Mouse (Mus musculus) urinary bladder, postnatal 36 days (tissue): ENCODE results near the gene Fancc.
A peak's percentile ranks its signal among the peaks of the same experiment; 100 is the strongest.

Experiments
- DNase-seq, 2 experiments: peaks; one replicate each; pipeline ENCODE4 v3.0.0; 2022; ENCODE audit warnings: low spot score in 2 of 2, mixed read lengths in 1 of 2

Fancc gene

DNA sequence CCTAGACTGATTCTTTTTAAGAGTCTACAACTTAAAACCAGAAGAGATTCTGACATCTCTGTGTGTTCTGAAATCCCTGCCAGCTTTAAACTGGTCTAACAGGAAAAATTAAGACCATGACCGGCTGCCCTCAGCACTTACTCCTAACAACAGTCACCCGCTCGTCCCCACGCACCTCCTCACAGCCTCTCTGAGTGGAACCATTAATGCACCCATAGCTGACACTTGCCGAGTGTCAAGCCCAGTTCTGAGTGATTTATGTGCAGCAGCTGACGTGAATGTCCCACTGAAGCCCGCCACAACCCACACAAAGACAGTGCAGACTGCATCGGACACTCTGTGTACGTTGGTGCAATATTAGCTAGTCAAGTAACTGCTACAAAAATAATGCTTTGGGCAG, 251.9 kb downstream of the Fancc start:
- DNase-seq: no peak

DNA sequence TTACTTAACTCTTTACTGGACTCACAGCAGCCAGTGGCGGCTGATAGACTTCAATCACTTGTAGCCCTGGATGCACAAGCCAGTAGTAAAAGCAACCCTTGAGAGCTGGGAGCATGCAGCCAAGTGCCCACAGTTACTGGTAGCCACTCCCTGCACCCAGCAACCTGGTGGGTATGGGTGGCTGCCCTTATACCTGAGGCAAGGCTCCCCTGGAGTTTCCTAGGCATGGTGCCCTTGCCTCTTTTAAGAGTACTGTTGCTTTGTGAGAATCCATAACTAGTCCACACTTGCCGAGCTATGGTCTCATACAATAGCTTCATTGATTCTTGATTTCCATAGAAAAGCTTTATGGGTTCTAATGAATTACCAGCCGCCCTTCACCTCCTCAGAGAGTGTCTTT, 252.7 kb downstream of the Fancc start:
- DNase-seq: no peak

DNA sequence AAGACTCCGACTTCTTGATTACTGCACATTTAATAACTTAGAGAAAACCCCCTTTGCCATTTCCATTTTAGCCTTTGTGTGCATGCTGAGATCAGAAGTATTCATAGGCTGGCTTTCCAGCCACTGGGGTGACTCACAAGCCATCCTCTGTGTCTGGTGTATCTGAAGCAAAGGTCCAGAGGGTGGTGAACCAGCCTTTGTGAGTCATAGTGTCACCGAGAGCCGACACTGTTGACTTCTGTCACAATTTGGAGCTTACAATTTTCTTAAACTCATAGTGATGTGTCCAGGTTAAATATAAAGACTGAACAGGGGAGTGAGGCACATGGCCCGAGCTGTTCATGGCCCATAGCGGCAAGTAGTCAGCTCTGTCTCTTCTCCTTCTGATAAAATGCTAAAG, 253.5 kb downstream of the Fancc start:
- peak in 1 of 2 experiments; percentile 58 for DNase-seq

DNA sequence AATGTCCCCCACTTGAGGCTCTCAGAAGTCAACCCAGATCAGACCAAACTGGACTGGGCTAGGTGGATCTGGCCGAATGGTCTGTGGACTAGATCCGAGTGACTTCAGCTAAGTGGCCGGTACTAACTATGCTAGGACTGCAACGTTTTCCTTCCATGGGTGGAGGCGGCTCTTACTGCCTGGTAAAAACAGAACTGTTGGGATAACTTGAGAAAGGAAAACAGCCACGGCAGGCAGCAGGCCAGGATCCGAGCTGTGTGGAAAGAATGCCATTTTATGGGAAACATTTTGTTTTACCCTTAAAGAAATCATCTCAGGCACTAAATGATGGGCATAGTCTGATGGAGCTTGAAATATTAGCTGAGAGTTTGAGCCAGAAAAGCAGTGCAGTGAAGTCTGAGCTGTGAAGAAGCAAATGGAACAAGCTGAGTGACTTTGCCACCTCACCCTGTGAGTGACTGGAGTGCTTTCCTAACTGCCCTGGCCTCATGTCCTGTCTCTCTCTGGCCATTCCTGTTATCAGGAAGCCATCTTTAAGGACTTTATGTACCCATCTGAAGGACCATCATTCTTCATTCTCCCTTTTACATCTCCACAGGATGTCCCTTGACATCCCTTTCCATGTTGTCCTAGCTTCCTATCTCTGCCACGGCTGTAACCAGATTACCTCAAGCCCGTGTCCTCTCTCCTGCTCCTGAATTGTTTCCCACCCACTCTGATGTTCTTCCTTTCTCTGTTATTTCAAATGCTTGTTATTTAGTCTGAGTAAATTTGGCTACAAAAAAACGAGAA, 254.5 kb downstream of the Fancc start:
- no peak for DNase-seq

DNA sequence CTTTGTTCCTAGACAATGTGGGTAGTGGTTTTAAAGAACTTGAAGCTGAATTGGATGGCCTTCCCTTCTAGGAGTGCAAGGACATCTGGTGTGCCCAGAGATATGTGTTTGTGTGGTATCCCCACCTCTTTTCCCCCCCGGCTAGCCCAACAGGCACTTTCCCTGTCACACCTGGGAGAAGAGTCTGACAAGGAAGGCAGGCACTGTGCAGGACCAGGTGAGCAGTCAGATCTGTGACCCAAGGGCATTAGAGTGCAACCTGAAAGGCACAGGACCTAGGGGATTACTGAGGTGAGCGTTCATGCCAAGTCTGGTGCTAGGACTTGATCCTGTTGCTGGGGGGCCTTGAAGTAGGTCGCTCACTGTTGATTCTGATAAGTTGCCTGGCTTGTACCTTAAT, 255.4 kb downstream of the Fancc start:
- no peak for DNase-seq

DNA sequence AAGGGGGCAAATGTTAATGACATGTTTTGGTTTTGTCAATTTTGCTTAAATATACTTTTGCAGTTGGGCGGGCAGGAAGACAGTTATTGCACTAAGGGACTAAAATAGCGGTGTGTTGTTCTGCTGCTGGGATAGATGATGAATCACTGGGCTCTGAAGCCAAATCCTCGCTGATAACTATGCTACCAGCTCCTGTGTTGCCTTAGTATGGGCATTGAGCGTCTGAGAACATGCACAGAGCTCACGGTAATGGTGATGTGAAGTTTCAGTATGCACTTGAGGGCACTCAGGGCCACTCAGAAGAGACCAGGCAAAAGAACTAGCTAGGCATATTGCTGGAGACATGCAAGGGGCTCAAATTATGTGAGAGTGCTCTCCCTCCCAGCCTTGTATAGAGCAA, 256.2 kb downstream of the Fancc start:
- no peak for DNase-seq

DNA sequence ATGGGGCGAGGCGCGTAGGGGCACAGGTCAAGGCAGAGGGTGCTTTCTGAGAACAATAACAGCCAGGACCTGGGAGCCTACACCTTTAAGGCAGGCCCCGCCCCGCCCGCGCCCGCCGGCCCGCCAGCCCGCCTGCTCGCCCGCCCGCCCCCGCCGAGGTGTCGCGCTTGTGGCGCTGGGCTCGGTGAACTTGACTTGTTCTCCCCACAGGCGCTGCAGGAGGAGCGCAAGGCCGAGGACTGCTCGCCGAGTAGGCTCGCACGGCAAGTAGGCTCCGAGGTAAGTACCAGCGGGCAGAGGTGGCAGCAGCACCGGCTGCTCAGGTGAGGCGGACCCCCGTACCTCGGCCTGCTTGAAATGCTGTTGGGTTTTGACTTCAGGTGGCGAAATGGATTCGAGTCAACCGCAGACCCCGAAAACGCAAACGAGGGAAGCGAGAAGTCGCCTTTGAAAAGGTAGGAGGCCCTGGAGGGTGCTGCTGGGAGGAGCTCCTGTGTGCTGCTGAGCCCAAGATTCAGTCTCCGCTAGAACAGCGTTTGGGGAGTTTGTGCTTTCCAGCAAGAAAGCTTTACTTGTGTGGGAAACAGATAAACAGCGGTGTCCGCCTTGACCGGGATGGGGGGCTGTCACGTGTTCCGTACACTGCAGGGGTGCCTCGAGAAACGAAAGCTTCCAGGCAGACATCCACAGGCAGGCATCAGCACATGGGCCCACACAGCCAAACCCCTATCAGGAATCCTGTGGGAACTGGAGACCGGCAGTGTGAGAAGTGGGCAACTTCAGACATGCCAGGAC, 257.0 kb downstream of the Fancc start:
- DNase-seq: peak; percentile 79 to 87

DNA sequence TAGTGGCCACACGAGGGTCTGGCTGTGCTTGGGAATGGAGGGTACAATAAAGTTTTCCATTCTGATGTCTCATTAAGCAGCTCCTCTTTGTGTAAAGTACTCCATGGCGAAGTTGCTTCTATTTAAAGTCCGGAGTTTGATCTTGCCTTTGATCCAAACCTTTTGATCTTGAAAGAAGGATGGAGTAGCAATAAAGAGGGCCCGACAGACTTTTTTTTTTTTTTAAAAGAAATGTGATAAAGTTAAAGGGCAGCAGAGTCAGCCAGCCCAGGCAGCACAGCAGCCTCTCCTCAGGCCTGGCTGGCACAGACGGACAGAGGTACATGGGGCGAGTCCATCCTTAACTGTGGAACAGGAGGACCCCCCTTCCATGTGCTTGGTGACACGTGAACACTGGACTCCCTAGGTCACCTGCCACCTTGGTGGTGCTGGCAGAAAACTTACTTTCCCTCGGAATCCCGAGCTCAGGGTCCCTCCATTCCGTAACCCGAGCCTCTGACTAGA, 257.7 kb downstream of the Fancc start:
- DNase-seq: no peak

DNA sequence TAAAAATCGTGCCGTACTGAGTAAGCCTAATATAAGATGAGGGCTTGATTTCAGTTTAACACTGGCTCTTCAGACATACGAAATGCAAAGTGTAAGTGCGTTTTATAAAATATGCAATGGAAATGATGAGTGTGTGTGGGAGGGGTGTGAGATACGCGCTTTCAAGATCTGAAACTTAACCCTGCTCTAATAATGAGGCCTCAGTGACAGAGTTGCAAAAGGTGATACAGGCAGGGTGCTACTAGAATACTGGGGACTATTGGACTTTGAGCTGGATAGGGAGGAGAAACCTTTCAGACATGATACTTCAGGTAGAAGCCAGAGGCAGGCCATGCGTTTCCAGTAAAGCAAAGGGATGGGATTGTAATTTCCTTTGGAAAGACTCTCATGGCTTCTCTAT, 259.0 kb downstream of the Fancc start:
- DNase-seq: no peak

DNA sequence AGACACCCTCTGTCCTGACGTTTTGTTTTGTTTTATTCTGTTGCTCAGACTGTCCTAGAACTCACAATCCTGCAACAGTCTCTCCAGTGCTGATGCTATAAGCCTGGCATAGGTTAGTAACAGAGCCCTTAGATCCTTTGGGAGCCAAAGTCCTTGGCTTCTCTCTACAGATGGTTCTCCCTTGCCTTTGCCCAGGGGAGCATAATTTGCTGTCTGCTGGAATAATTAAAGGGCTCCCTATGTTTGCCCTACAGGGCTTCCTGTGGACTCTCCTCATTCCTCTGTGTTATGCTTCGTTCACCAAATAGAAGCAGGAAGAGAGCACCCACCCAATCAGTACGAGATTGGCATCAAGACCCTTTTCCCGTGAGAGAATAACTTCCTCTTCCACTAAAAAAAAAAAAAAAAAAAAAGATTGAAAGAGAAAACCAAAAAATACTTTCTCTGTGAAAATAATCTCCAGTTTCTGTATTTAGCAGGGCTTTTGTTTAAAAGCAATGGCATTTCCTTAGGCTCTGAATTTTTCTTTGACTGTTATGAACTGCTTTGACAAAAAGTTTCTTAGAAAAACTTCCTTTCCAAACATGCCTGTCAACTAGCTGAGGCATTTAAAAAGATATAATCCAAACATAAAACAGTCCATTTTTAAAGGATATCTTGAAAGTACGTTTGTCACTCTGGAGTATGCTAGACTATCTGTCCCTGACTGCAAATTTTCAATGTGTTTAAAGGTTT, 260.8 kb downstream of the Fancc start:
- no peak for DNase-seq

DNA sequence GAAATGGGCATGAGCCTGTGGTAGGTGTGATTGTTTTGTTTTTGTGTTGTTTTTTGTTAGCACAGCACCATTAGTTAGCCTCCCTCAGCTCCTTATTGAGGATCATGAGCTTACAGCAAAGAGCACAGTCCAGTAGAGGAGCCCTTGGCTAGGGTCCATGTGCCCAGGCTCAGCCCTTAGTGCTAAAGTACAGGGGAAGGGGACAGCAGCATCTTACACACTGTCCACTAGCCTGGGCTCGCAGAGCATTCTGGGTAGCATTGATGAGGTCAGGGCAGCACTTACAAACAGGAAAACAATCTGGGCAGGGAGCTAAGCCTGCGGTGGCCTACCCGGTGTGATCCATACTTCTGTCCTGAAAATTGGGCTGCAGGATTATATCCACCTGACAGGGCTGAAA, 261.5 kb downstream of the Fancc start:
- no peak for DNase-seq
